Mouse (Mus musculus) megakaryocyte progenitor cell, adult 5-6 weeks (primary cell): ENCODE measurements at regions not wholly inside any gene's neighbourhood (a gene's known extent, or its start where the extent isn't known, plus 50 kb on each side); places are given as distances from the start of the nearest gene placed in this dataset.

Source experiments
- ATAC-seq: replicated peaks from 2 replicates; pipeline ENCODE4 v1.8.0; 2016; ENCODE audit warnings: mild to moderate bottlenecking, moderate TSS enrichment, inconsistent platforms; ENCODE audit not compliant: poor library complexity

DNA sequence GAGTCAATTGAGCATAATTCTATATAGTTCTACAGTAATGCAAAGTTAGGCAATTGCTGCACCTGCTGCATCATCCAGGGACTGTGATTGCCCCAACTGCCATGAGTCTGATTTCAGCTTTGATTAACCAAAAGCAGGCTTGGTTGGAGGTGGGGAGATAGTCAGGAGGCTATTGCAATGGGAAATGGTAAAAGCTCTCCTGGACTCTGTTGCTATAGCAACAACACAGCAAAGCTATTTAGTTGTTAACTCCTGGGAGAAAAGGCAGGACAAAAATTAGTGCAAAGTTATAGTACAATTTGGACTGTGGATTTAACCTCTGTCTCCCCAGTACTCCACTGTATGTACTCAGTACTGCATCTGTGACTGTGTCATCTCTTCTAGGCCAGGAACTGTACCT is 51.7 kb upstream of the Rasgrf1 start:
- ATAC-seq = no peak

DNA sequence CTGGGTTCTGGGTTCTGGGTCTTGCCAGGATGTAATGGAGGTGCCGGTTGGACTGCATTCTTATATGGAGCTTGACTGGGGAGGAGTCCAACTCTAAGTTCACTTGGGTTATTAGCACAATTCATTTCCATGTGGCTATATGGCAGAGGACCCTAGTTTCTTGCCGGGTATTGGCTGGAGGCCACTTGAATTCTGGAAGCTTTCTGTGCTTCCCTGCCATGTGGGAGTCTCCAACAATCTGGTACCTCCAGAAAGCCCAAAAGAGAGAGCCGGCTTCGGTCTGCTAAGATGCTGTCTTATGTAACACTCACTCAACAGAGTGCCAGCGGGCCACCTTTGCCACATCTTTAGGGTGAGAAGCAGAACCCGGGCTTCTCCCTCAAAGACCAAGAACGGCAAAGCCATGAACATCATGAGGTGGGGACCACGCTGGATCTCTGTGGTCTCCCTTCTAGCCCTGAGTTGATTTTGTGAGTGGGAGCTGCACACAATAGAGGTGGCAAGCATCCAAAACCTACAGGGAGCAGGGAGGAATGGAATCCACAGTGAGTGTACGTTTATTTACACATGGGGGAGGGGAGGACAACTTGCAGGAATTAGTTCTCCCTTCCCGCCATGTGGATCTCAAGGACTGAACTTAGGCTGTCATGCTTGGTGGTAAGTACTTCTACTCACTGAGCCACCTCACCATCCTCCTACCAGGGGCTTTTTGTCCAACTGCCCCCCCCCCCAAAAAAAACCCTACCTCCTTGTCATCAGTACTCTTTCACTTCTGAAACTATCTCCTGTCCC is 59.0 kb upstream of the Rasgrf1 start:
- ATAC-seq = no peak

DNA sequence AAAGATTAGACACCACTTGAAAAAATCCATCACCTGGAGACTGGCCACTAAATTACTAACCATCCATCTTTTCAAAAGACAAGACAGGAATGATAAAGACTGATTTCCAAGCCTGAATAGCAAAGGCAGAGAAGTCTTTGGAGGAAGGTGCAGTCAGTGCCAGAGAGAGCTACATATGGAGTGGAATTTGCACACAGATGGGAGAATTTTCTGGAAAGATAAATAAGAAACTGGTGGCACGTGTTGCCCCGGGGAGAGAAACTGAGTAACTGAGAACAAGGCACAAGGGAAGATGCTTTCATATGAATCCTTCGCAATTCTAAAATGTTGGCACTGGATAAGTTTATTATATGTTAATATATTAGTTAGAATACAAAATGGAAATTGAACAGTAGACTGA is 59.8 kb upstream of the Rasgrf1 start:
- ATAC-seq = no peak

DNA sequence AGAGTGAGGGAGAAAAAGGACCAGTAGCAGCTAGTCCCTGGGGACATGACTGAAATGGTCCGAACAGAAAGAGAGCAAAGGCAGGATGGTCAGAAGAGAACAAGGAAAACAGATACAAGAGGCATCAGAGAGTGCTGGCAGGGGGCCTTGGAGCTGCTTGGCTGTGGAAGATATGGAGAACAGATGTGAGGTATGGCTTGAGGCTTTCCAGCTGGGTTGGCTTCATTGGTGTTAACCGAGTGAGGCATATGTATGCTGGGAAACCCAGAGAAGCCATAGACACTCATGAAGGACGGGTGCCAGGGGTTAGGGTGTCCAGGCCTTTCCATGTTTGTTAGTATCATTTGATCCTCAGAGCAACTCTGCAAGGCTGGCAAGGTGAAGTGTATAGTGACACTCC is 61.1 kb upstream of the Rasgrf1 start:
- no peak for ATAC-seq

- ATAC-seq = 0 out of 2 replicates have a peak, but pooled peaks have one; percentile 37
These were observed 62.7 kb upstream of the Rasgrf1 start for GRCm38 (mm10) chr9:89846973-89847372.

DNA sequence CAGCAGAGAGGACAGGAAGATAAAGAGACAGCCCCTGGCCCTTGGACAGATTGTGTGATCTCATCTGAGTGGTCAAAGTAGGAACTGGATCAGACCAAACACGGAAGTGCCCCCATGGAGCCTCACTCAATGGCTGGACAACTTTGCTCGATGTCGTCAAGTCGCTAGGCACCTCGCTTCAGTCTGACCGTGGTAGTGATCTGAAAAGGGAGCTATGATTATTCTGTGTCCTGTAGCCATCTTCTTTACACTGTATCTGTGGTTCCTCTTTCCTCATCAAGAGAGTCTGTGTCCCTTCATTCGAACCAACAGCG is 67.0 kb upstream of the Rasgrf1 start:
- no peak for ATAC-seq

DNA sequence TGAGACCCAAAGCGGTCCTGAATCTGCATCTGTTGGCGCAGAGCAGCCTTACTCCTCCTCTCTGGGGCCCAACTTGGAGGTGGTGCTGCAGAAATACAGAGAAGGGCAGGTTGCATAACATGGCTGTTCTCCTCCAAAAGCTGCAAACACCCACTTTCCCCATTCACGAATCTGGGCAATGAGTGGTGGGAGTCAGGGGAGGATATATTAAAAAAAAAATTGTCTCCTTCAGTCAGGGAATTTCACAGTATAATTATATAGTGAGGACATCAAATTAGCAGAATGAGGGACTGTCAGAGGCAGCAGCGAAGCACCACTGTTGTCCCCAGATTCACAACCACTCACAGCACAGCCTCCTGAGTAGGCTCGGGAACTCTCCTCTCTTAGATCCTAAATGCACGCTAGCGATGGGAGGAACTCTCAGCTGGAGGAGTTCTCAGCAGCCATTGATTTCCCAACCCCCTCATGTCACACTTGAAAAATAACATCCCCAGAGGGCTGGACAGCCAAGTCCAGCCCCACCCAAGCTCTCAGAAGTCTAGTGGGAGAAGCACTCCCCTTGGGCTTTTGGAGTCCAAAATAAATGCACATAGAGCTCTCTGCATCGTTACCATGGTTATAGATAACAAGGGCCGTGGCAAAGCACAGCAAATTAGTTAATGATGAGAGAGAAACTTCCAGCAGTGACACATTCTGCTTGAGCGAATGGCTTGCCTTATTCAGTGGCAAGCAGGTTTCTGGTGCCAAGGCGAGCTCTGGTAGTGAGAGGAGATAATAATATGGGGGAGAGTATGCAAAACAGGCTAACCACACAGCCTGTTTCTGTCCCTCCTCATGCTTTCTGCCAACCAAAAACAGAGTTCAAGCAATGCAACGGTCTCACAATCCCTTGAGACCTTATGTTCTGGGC is 67.6 kb upstream of the Rasgrf1 start:
- ATAC-seq = no peak

GRCm38 (mm10) chr9:89841371-89841770 is 68.3 kb upstream of the Rasgrf1 start:
- no peak for ATAC-seq

DNA sequence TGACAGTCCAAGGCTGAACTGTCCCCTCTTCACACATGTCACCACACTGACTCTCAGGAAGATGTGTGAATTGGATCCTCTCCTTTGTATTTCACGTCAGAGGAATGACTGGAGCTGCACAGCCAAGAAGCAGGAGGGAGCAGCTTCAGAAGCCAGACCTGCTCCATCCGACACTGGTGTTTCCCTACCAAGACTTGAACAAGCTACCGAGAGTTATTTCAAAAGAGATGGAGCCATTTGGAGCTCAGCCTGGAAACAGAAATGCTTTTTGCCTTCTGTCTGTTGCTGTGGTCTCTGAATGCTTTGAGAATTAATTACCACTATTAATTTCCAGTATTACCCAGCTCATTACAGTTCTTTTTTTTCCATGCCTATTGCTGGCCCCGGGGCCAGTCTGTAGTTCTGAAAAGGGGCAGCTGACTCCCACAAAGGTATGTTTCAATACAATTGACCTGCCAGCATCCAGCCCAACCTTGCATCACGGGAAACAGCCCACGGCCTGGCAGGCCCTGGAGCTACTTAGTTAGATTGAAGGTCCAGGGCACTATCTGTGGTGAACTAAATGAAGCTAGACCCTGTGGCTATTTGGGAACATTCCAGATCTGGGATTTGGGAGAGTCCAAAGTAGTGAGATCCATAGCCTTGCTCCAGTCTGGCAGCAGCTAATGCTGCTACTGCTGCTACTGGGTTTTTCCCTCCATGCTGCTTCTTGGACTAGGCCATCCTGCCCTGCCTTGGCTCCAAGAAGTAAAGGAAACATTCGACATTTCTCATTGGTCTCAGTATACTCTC is 73.1 kb upstream of the Rasgrf1 start:
- no peak for ATAC-seq

DNA sequence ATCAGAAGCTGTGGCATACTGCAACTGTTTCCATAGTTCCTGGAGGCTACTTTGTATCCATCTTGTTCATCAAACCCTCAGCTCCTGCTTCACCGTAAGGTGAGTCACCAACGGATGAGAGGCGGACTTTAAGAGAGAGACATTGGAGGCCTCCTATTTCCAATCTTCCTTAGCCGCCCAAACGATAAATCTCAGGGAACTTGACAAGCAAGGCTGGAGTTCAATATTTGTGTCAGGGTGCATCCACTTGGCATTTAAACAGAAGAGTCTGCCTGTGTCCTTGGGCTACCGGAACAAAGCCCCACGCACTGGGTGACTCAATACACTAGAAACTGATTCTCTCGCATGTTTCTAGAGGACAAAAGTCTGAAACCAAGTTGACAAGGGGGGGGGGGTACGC is 76.1 kb upstream of the Rasgrf1 start:
- no peak for ATAC-seq

- ATAC-seq = peak; percentile 85
These were observed 77.9 kb upstream of the Rasgrf1 start for GRCm38 (mm10) chr9:89831855-89832254.

DNA sequence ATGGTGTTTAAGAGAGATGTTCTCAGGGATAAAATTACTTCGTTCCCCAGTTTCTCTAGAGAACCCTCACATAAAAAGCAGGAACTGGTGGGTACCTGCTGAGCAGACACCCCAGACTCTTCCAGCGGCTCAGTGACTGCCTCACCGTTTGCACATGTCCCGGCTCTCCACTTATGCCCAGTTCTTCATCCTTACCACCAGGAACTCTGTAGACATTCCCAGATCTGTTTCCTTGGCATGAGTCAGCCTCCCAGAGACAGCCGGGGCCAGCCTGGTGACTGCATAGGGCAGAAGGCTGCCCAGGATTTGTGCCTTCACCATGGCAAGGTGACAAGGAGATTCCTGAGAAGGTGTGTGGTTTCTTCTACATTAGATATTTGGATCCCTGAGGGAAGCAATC is 81.6 kb upstream of the Rasgrf1 start:
- ATAC-seq = no peak

- ATAC-seq = no peak
These were observed 82.1 kb upstream of the Rasgrf1 start for GRCm38 (mm10) chr9:89827564-89827963.

GRCm38 (mm10) chr9:89826712-89827548 is 82.8 kb upstream of the Rasgrf1 start:
- ATAC-seq = peak; percentile 86

GRCm38 (mm10) chr9:89821853-89822243 is 83.6 kb upstream of the Ankrd34c start:
- ATAC-seq = no peak

DNA sequence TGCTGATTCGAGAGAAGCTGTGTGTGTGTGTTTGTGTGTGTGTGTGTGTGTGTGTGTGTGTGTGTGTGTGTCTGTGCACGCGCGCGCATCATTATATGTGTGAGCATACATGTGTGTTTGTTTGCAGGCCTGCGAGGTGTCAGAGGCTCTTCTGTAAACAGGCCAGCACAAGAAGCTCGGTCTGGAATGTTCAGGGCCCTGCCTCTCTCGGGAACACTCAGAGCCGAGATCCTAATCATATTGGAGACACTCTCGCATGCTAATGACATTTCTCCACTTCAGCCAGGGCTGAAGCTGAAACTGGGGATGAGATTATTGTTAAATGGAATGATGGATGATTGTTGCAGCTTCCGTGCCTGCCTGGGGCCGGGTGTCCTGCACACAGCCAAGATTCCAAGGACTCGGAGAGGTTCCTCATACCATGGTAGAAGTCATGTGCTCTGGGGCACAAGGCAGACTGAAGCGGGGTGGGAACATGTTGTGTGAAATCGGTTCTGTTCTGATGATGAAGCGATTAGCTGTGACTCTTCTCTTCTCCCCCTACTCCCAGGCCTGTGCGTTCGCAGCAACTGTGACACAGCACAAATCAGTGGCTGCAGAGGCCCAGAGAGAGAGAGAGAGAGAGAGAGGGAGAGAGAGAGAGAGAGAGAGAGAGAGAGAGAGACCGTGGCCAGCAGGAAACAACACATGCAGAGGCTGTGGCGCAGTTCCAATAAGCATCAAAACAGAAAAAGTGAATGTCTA is 83.0 kb upstream of the Ankrd34c start:
- peak; percentile 37; the same call in 1 of the 2 replicates for ATAC-seq

GRCm38 (mm10) chr9:89813616-89814318 is 75.5 kb upstream of the Ankrd34c start:
- ATAC-seq = no peak

GRCm38 (mm10) chr9:89807381-89807780 is 69.1 kb upstream of the Ankrd34c start:
- no peak for ATAC-seq

DNA sequence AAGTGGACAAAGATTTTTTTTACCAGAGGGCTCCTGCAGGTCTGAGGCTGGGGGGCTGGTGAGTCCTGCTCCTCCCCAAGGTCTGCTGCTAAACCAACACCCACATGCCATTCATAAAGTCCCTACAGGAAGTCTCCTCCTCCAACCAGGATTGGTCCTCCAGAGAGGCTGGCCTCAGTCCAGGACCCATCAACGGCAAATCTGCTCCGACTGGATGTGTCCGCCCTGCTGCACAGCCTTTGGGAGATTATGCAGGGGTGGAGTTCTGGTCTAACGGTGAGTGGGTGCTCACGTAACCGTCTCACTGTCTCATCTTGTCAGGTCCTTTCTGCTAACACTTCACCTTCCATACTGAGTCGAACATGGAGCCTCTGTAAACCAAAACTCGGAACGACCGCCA is 64.4 kb upstream of the Ankrd34c start:
- no peak for ATAC-seq
